Mouse (Mus musculus): ENCODE data around the gene Dhx15. TPM values are rescaled to one million over a fixed set of nuclear protein-coding genes. Genes with fewer than 3 reads are reported as not detected.

Dhx15 gene
- polyA plus RNA-seq, 1 experiment, result 99.1 TPM

DNA sequence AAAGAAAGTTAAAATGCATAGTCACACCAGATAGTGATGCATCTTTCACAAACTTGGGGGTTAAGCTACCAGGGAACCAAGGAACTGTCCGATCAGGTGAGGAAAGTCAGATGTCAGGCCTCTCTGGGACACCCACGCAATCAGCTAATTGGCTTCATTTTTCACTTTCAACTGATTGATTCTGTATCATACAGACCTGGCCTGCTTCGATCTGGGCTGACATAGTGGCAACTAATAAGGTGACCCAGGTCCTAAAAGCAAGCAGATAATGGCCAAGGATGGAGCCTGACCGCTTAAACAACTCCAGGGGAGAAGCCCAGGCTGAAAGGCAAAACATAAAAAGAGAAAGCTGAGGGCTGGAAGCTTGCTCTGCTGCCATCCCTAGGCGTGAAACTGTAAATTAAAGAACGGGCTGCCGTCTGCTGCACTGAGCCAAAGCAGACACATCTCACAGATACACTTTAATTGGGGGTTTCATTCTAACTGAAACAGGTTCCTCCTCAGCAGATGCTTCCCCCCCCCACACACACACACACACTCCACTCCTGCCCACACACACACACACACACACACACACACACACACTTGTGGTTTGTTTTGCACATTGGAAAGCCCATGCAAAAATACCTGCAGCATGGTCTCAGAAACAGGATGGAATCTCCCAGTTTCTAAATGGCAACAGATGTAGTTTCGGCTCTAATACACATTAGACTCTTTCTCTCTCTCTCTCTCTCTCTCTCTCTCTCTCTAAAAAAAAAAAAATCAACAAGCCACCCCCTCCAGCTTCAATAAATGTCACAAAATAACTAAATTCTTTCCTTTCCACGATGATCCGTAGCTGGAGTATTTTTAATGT, 79.3 kb downstream of the Dhx15 start:
- no peak for DNase-seq (ENCODE audit: low spot score)

Other genes starting within 250 kb of the Dhx15 start
- gene Sod3, start 173.3 kb upstream of the Dhx15 start, polyA plus RNA-seq (2012; rRNA removed), result 23.7 and 27.2 TPM in 2 replicates

Measured in urinary bladder, adult 2 months (tissue).